Mouse (Mus musculus) central nervous system, embryonic 14 days (tissue): ENCODE data around the gene Tnpo3. TPM values are rescaled to one million over a fixed set of nuclear protein-coding genes. Genes with fewer than 3 reads are reported as not detected.

Experiments
- polyA plus RNA-seq: library from polyadenylated mRNA; depleted of rRNA; stranded (reverse); fragments of >200 nt; gene quantifications from 2 replicates; pipeline ENCODE4 v1.2.3, GENCODE M21; 2012; rRNA removed

Tnpo3 gene
- 74.9 and 75.4 TPM in 2 replicates for polyA plus RNA-seq

GRCm38 (mm10) chr6:29609111-29610019 is at the start of gene Tnpo3:
Gene Tnpo3, minus strand, starts transcription at chr6:29609887.

GRCm38 (mm10) chr6:29526281-29527251 is 83.1 kb downstream of the Tnpo3 start, which contains the start of gene Irf5:
Gene Irf5, plus strand, starts transcription at chr6:29526625.

GRCm38 (mm10) chr6:29507447-29508309 is 102.0 kb downstream of the Tnpo3 start, which contains the start of gene Kcp:
Gene Kcp, minus strand, starts transcription at chr6:29507952.

Other genes with a start within 250 kb of the Tnpo3 start
- 0.28 and 0.85 TPM in 2 replicates for gene Opn1sw, start 221.4 kb downstream of the Tnpo3 start, polyA plus RNA-seq
- gene Ccdc136, start 213.6 kb downstream of the Tnpo3 start, polyA plus RNA-seq = 54.3 and 55.3 TPM in 2 replicates
- gene Flnc, start 176.6 kb downstream of the Tnpo3 start, polyA plus RNA-seq = 4.3 and 10.9 TPM in 2 replicates
- 291 and 330 TPM in 2 replicates for gene Atp6v1f, start 142.2 kb downstream of the Tnpo3 start, polyA plus RNA-seq
- gene Atp6v1fnb, start 138.4 kb downstream of the Tnpo3 start, polyA plus RNA-seq = 0.20 and 0.39 TPM in 2 replicates
- 34.5 and 54.4 TPM in 2 replicates for gene Kcp, start 101.9 kb downstream of the Tnpo3 start, polyA plus RNA-seq
- 2.7 and 3.3 TPM in 2 replicates for gene Irf5, start 83.3 kb downstream of the Tnpo3 start, polyA plus RNA-seq
- 6.1 and 7.1 TPM in 2 replicates for gene Tspan33, start 84.3 kb upstream of the Tnpo3 start, polyA plus RNA-seq
- 31.6 and 40.8 TPM in 2 replicates for gene Smo, start 125.6 kb upstream of the Tnpo3 start, polyA plus RNA-seq
- gene Ahcyl2, start 158.1 kb upstream of the Tnpo3 start, polyA plus RNA-seq = 29.4 and 30.6 TPM in 2 replicates